Mouse (Mus musculus) heart, embryonic 13.5 days (tissue): ENCODE measurements around the gene Eif3l. TPM values are rescaled to one million over a fixed set of nuclear protein-coding genes. Genes with fewer than 3 reads are reported as not detected.

Source experiments
- polyA plus RNA-seq: library from polyadenylated mRNA; unstranded; fragments of >200 nt; fragmentation: Nextera tagmentation; extraction: Ambion mirVana; gene quantifications from 2 replicates; pipeline ENCODE4 v1.2.1, GENCODE M21; 2015

Eif3l gene
- polyA plus RNA-seq, 1 experiment from 2014 or later: 154 TPM

Other genes starting within 250 kb of the Eif3l start
- 34.2 and 36.1 TPM in 2 replicates for gene Cdc42ep1, start 232.6 kb upstream of the Eif3l start, polyA plus RNA-seq
- gene Lgals2, start 219.7 kb upstream of the Eif3l start, polyA plus RNA-seq: 0.82 TPM in 1 of 2 replicates, not detected in the other
- 44.3 and 46.2 TPM in 2 replicates for gene Gga1, start 198.0 kb upstream of the Eif3l start, polyA plus RNA-seq
- gene Gm49510, start 175.5 kb upstream of the Eif3l start, polyA plus RNA-seq: 0.20 and 0.31 TPM in 2 replicates
- 18.8 and 19.5 TPM in 2 replicates for gene Sh3bp1, start 175.4 kb upstream of the Eif3l start, polyA plus RNA-seq
- 20.2 and 21.2 TPM in 2 replicates for gene Pdxp, start 161.3 kb upstream of the Eif3l start, polyA plus RNA-seq
- 798 and 814 TPM in 2 replicates for gene Lgals1, start 148.5 kb upstream of the Eif3l start, polyA plus RNA-seq
- gene Nol12, start 140.2 kb upstream of the Eif3l start, polyA plus RNA-seq: 37.3 and 42.9 TPM in 2 replicates
- gene Triobp, start 127.5 kb upstream of the Eif3l start, polyA plus RNA-seq: 45.8 and 46.8 TPM in 2 replicates
- 237 and 238 TPM in 2 replicates for gene H1f0, start 46.7 kb upstream of the Eif3l start, polyA plus RNA-seq
- gene Galr3, start 33.3 kb upstream of the Eif3l start, polyA plus RNA-seq: not detected in 2 replicates
- 23.9 and 25.4 TPM in 2 replicates for gene Ankrd54, start 12.3 kb upstream of the Eif3l start, polyA plus RNA-seq
- gene Micall1, start 33.7 kb downstream of the Eif3l start, polyA plus RNA-seq: 15.4 and 15.6 TPM in 2 replicates
- 231 and 244 TPM in 2 replicates for gene Polr2f, start 65.8 kb downstream of the Eif3l start, polyA plus RNA-seq
- 6.0 TPM in 2 replicates for gene 1700088E04Rik, start 66.1 kb downstream of the Eif3l start, polyA plus RNA-seq
- 0.42 and 0.44 TPM in 2 replicates for gene Sox10, start 90.1 kb downstream of the Eif3l start, polyA plus RNA-seq
- gene Pick1, start 154.0 kb downstream of the Eif3l start, polyA plus RNA-seq: 32.4 and 33.4 TPM in 2 replicates
- 0.35 and 0.78 TPM in 2 replicates for gene Gm49486, start 154.2 kb downstream of the Eif3l start, polyA plus RNA-seq
- gene Slc16a8, start 179.6 kb downstream of the Eif3l start, polyA plus RNA-seq: 0.27 and 0.34 TPM in 2 replicates
- 10.6 and 12.4 TPM in 2 replicates for gene Baiap2l2, start 210.4 kb downstream of the Eif3l start, polyA plus RNA-seq